Mouse (Mus musculus) ES-Bruce4 (cell line): Measurements from ENCODE around the gene Krt222. TPM values are rescaled to one million over a fixed set of nuclear protein-coding genes. Genes with fewer than 3 reads are reported as not detected.

Source experiments
- H3K27ac ChIP-seq: 2 replicates; pipeline ENCODE4 v1.5.1; 2012; ENCODE audit warnings: low read length, inconsistent platforms; ENCODE audit not compliant: insufficient read depth
- H3K27me3 ChIP-seq: 2 replicates; pipeline ENCODE4 v1.6.1; 2012; ENCODE audit warnings: mild to moderate bottlenecking, low read length, inconsistent platforms; ENCODE audit not compliant: control insufficient read depth, poor library complexity, insufficient read depth, severe bottlenecking
- H3K36me3 ChIP-seq: 2 replicates; pipeline ENCODE4 v1.6.1; 2012; ENCODE audit warnings: inconsistent platforms, mild to moderate bottlenecking, low read length, moderate library complexity; ENCODE audit not compliant: control insufficient read depth, poor library complexity, insufficient read depth, severe bottlenecking
- H3K4me1 ChIP-seq: one replicate; pipeline ENCODE4 v1.8.1; 2011; ENCODE audit warnings: low read length; ENCODE audit not compliant: control insufficient read depth, insufficient read depth
- H3K4me3 ChIP-seq: 2 replicates; pipeline ENCODE4 v1.5.1; 2011; ENCODE audit warnings: low read depth, mild to moderate bottlenecking, low read length
- H3K9ac ChIP-seq: 2 replicates; pipeline ENCODE4 v1.6.1; 2012; ENCODE audit warnings: low read depth, mild to moderate bottlenecking, inconsistent platforms; ENCODE audit not compliant: poor library complexity, severe bottlenecking
- H3K9me3 ChIP-seq: replicated peaks from 2 replicates; pipeline ENCODE4 v1.6.1; 2012; ENCODE audit warnings: mild to moderate bottlenecking, low read length, inconsistent platforms; ENCODE audit not compliant: control insufficient read depth, poor library complexity, insufficient read depth, severe bottlenecking
- CTCF ChIP-seq: IDR thresholded peaks from one replicate; pipeline ENCODE4 v1.8.1; 2011; ENCODE audit warnings: low read depth, low read length
- EP300 ChIP-seq: IDR thresholded peaks from 2 replicates; pipeline ENCODE4 v1.6.1; 2011; ENCODE audit warnings: low read depth, low read length; ENCODE audit not compliant: insufficient read depth
- POLR2A ChIP-seq: IDR thresholded peaks from one replicate; pipeline ENCODE4 v1.8.1; 2011; ENCODE audit warnings: low read length; ENCODE audit not compliant: insufficient read depth
- polyA plus RNA-seq: library from polyadenylated mRNA; stranded (reverse); fragments of >200 nt; gene quantifications from 2 replicates; pipeline ENCODE4 v1.2.4, GENCODE M21; 2011; ENCODE audit warnings: low read depth; ENCODE audit not compliant: missing spikeins, insufficient read depth, insufficient read length

The Krt222 gene
- polyA plus RNA-seq, 1 experiment = 0.19 TPM

GRCm38 (mm10) chr11:99276786-99277185 is 32.9 kb upstream of the Krt222 start:
- H3K27ac ChIP-seq = no peak overlapping the region
- no peak overlapping the region for H3K4me3 ChIP-seq
- no peak overlapping the region for H3K9ac ChIP-seq
- no peaks in the 10 kb centered on the region for H3K4me1 ChIP-seq
- no peaks in the 10 kb centered on the region; the same call in 1 of the 2 replicates for H3K27me3 ChIP-seq
- no peaks in the 10 kb centered on the region for H3K9me3 ChIP-seq
- H3K36me3 ChIP-seq = no peaks in the 10 kb centered on the region
- no peak for TF ChIP-seq POLR2A
- TF ChIP-seq CTCF = no peak
- no peak for TF ChIP-seq EP300

DNA sequence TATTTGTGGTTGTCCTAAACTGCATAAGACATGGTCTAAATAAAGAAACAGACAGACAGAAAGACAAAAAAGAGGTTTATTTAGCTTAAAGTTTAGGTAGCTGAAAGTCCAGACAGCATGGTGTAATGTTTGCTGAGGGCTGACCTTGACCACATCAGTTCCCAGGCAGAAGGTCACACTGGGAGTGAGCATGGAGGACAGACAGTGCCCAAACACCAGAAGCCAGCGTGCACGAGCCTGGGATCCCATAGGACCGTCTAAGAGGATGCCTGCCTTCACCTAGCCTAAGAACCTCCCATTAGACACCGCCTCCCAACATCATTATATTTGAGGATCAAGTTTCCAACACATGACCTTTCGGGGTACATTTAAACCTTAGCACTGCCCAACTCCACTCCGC is 31.7 kb upstream of the Krt222 start:
- peak overlapping the region; percentile 18; the same call in 1 of the 2 replicates for H3K4me3 ChIP-seq
- H3K9me3 ChIP-seq = no peaks in the 10 kb centered on the region
- TF ChIP-seq POLR2A (no peak), EP300 (no peak), CTCF (no peak)
- no peak overlapping the region for H3K9ac ChIP-seq
- H3K27ac ChIP-seq = no peak overlapping the region
- H3K36me3 ChIP-seq = no peaks in the 10 kb centered on the region
- H3K27me3 ChIP-seq = no peaks in the 10 kb centered on the region; the same call in 1 of the 2 replicates
- H3K4me1 ChIP-seq = no peaks in the 10 kb centered on the region

DNA sequence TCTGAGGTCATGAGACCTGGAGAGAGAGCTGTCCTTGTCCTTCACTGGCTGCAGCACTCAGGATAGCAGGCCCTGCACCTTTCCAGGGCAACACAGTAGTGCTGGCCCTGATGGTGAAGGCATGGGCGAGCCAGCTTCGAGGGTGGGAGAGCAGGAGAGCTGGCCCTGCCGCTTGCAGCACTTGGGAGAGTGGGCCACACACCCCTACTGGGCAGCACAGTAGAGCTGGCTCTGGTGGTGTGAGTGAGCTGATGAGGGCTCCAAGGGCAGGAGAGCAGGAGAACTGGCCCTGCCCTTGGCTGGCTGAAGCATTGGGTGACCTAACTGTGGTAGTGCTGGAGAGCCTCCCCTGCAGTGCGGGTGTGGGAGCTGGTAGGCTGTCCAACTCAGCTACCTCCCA is 28.8 kb upstream of the Krt222 start:
- no peak overlapping the region for H3K4me3 ChIP-seq
- no peak overlapping the region for H3K27ac ChIP-seq
- no peaks in the 10 kb centered on the region for H3K4me1 ChIP-seq
- H3K36me3 ChIP-seq = no peaks in the 10 kb centered on the region
- no peaks in the 10 kb centered on the region for H3K9me3 ChIP-seq
- no peak overlapping the region for H3K9ac ChIP-seq
- TF ChIP-seq EP300 (no peak), POLR2A (no peak), CTCF (no peak)
- no peaks in the 10 kb centered on the region; the same call in 1 of the 2 replicates for H3K27me3 ChIP-seq

DNA sequence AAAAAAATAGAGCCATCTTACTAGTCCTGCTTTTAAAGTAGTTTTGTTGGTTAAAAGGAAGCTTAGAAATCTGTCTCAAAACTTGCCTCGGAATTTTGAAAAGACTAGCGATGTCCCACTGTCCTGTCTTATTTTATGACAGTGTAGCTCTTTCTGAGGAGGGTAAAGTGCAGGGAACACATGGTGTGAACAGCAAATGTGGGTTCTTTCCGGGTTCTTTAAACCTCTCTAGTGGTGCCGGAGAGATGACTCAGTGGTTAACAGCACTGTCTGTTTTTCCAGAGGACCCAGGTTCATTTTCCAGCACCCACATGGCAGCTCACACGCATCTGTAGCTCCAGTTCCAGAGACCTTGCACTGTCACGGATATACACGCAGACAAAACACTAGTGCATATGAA is 25.3 kb upstream of the Krt222 start:
- H3K9me3 ChIP-seq = no peaks in the 10 kb centered on the region
- H3K36me3 ChIP-seq = no peaks in the 10 kb centered on the region
- H3K4me1 ChIP-seq = no peaks in the 10 kb centered on the region
- H3K4me3 ChIP-seq = no peak overlapping the region
- no peak overlapping the region for H3K9ac ChIP-seq
- TF ChIP-seq CTCF = no peak
- no peak for TF ChIP-seq POLR2A
- TF ChIP-seq EP300 = no peak
- H3K27me3 ChIP-seq = no peaks in the 10 kb centered on the region; the same call in 1 of the 2 replicates
- no peak overlapping the region for H3K27ac ChIP-seq

DNA sequence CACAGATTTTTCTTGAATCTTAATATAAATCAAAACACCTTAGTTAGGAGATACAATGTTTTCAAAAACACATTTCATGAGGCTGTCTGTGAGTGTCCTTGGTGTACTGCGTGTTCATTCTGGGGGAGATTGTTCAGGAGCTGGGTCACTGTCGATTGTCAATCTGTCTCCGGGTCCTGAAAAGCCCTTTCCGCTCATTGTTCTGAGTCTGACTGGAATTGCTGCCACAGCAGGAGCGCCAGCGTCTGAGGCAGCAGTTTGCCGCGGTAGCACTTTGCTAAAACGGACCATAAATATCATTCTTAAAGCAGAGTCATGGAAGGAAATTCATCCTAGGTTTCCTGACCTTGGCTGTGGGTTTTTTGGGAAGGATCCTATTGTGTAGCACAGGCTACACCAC is 21.9 kb upstream of the Krt222 start:
- H3K27ac ChIP-seq = no peak overlapping the region
- H3K9ac ChIP-seq = no peak overlapping the region
- TF ChIP-seq EP300 (no peak), POLR2A (no peak), CTCF (no peak)
- no peaks in the 10 kb centered on the region for H3K4me1 ChIP-seq
- no peak overlapping the region for H3K4me3 ChIP-seq
- H3K36me3 ChIP-seq = no peaks in the 10 kb centered on the region
- no peaks in the 10 kb centered on the region for H3K27me3 ChIP-seq
- no peaks in the 10 kb centered on the region for H3K9me3 ChIP-seq

- Histone ChIP-seq H3K9me3 (no peaks in the 10 kb centered on the region), H3K4me3 (no peak overlapping the region), H3K27ac (no peak overlapping the region), H3K27me3 (no peaks in the 10 kb centered on the region), H3K36me3 (no peaks in the 10 kb centered on the region), H3K4me1 (no peaks in the 10 kb centered on the region), H3K9ac (no peak overlapping the region)
- no peak for TF ChIP-seq CTCF
- TF ChIP-seq POLR2A = no peak
- TF ChIP-seq EP300 = no peak
Measured at GRCm38 (mm10) chr11:99265220-99265619, 21.3 kb upstream of the Krt222 start.

GRCm38 (mm10) chr11:99256213-99256612 is 12.3 kb upstream of the Krt222 start:
- Histone ChIP-seq H3K27ac (no peak overlapping the region), H3K9me3 (no peaks in the 10 kb centered on the region), H3K4me3 (no peak overlapping the region), H3K36me3 (no peaks in the 10 kb centered on the region), H3K4me1 (no peaks in the 10 kb centered on the region), H3K9ac (no peak overlapping the region), H3K27me3 (no peaks in the 10 kb centered on the region)
- TF ChIP-seq EP300 = no peak
- peak; percentile 47 for TF ChIP-seq CTCF
- no peak for TF ChIP-seq POLR2A
